Mouse (Mus musculus) megakaryocyte, embryonic 14.5 days (primary cell): ENCODE measurements at regions not wholly inside any gene's neighbourhood (a gene's known extent, or its start where the extent isn't known, plus 50 kb on each side); places are given as distances from the start of the nearest gene placed in this dataset.

ENCODE experiments used
- FLI1 ChIP-seq: IDR thresholded peaks from 2 replicates; pipeline ENCODE4 v1.6.1; 2012; ENCODE audit warnings: low read length, inconsistent platforms, mixed read lengths
- GATA1 ChIP-seq: IDR thresholded peaks from 3 replicates; pipeline ENCODE4 v1.6.1; 2012; ENCODE audit warnings: mixed read lengths, low read length, inconsistent platforms, borderline replicate concordance

- TF ChIP-seq GATA1 (no peak), FLI1 (no peak)
Measured at GRCm38 (mm10) chr13:107838126-107838715, 206.0 kb upstream of the Smim15 start.
